8 mouse cellular contexts compared by ENCODE assay signal in the genomic region with DNA sequence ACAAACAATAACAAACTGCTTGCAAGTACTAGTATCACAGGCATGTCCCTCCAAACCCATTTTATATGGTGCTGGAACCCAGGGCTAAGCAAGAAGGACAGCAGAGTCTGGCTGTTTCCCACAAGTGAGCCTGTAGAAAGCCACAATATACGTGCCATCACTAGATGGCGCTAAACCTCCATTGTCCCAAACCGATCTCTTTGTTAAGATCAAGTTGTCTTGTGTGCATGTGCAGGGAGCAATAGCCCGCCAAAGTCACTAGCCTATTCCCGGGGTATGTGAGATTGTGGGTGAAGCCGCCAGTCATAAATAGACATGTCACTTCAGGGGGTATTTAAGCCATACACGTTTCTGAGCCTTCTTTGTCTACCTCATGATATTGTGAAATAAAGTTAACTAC.
DNase-seq lines count a peak whose midpoint lies in the region; ATAC-seq lines count a peak whose summit lies in the region.
"Not testable (repeated sequence)": the region's sequence is repeated elsewhere in the genome, so short reads cannot be mapped to it uniquely, and the experiment has no call there.

No protein-coding gene starts in this region.

- peak; percentile 56; the same call in 1 of the 2 replicates for ATAC-seq in hindbrain, embryonic 15.5 days (ENCODE audit: low FRiP score, low read depth)
- ATAC-seq in lung, embryonic 16.5 days (ENCODE audit: low read depth) = not testable (repeated sequence)

- H3K4me1 ChIP-seq in hindbrain, embryonic 15.5 days (replicated peaks); lung, embryonic 16.5 days (replicated peaks; ENCODE audit: control insufficient read depth, insufficient read depth, low read length): not testable (repeated sequence)

- peak; percentile 93 for DNase-seq in R1 (ENCODE audit: low read depth, low spot score)
- peak; percentile 58 for DNase-seq in embryo, embryonic 10.5 days (ENCODE audit: low spot score)
- DNase-seq in gastrocnemius, postnatal 14 days = peak; percentile 8
- DNase-seq in layer of hippocampus, adult 11-12 months (ENCODE audit: low spot score) = peak; percentile 12
- DNase-seq in ovary, postnatal 14 days (ENCODE audit: low spot score) = peak; percentile 9
- peak; percentile 10 for DNase-seq in urinary bladder, postnatal 25 days (ENCODE audit: low spot score)

- peak overlapping the region; percentile 24 for H3K4me3 ChIP-seq in hindbrain, embryonic 15.5 days
- peak overlapping the region; percentile 16; the same call in 1 of the 2 replicates for H3K4me3 ChIP-seq in lung, embryonic 16.5 days (ENCODE audit: low read length)

- intact Hi-C loops in gastrocnemius, postnatal 14 days (cut with DNase I; ENCODE audit: low total_unique reads) = not testable (repeated sequence)

- H3K36me3 ChIP-seq in hindbrain, embryonic 15.5 days; lung, embryonic 16.5 days (ENCODE audit: control insufficient read depth, insufficient read depth, low read length): not testable (repeated sequence)

- not testable (repeated sequence) for H3K9ac ChIP-seq in hindbrain, embryonic 15.5 days; lung, embryonic 16.5 days (ENCODE audit: low read length)

- not testable (repeated sequence) for H3K27me3 ChIP-seq in hindbrain, embryonic 15.5 days; lung, embryonic 16.5 days (ENCODE audit: control insufficient read depth, insufficient read depth, low read depth, low read length)

- 52% methylated on average over 7 of the region's 7 CpGs for WGBS in hindbrain, embryonic 15.5 days
- 41% methylated on average over 7 of the region's 7 CpGs for WGBS in lung, embryonic 16.5 days

- H3K4me2 ChIP-seq in hindbrain, embryonic 15.5 days = peak overlapping the region; percentile 15
- H3K4me2 ChIP-seq in lung, embryonic 16.5 days (ENCODE audit: low read depth, low read length) = peak overlapping the region; percentile 26

- H3K9me3 ChIP-seq in hindbrain, embryonic 15.5 days = peaks cover 20% of the 10 kb centered on the region; the same call in 1 of the 2 replicates
- not testable (repeated sequence) for H3K9me3 ChIP-seq in lung, embryonic 16.5 days (ENCODE audit: control insufficient read depth, low read length)

- H3K27ac ChIP-seq in hindbrain, embryonic 15.5 days (replicated peaks); lung, embryonic 16.5 days (ENCODE audit: low read length): not testable (repeated sequence)

Comparison
In these comparisons a context has a peak if more than half of its experiments do, and no peak if none do; other contexts are left out.
1. DNase-seq: peak in every context shown above with its lines; median percentile 93 in R1; 58 in embryo, embryonic 10.5 days; 12 in layer of hippocampus, adult 11-12 months; 10 in urinary bladder, postnatal 25 days; 9 in ovary, postnatal 14 days; 8 in gastrocnemius, postnatal 14 days.